Mouse (Mus musculus): Measurements from ENCODE around the gene Olfr679. TPM values are rescaled to one million over a fixed set of nuclear protein-coding genes. Genes with fewer than 3 reads are reported as not detected.
"Not testable (repeated sequence)": the region's sequence is repeated elsewhere in the genome, so short reads cannot be mapped to it uniquely, and the experiment has no call there.

Gene Olfr679
- polyA plus RNA-seq (2014; fragmentation: Nextera tagmentation; extraction: Ambion mirVana) = not detected in 2 replicates

DNA sequence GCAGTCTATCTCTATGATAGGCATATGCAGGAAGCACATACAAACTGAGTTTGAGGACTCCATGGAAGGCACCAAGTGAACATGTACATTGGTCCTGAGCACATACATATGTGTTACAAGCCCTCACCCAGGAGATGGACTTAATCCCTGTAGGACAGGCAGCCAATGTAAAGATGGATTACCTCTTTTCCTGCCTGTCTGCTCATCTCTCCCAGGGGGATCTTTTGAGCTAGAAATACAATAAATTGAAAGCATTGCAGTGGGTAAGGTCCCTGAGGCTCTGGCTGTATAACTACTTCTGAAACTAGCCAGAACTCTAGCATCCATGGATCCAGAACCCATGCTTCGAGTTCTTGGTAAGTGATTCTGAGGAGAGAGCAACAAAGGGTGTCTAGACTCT lies at the start of gene Olfr679:
Gene Olfr679 (plus strand): TSS at position 301 of the 400 bp plus-strand sequence.
- Histone ChIP-seq H3K4me2 (ENCODE audit: low read depth, severe bottlenecking) (no peak within 1 kb of the TSS), H3K36me3 (ENCODE audit: control insufficient read depth, insufficient read depth, low read length) (no peaks in the 10 kb centered on the region), H3K9me3 (ENCODE audit: control insufficient read depth, low read length) (no peaks in the 10 kb centered on the region), H3K27me3 (ENCODE audit: control insufficient read depth, insufficient read depth, low read length) (no peaks in the 10 kb centered on the region), H3K4me3 (ENCODE audit: low read depth, low read length) (no peak within 1 kb of the TSS), H3K27ac (replicated peaks; ENCODE audit: low read depth, low read length) (no peak within 1 kb of the TSS), H3K4me1 (ENCODE audit: control insufficient read depth, insufficient read depth, low read length) (no peaks in the 10 kb centered on the region), H3K9ac (ENCODE audit: low read length) (no peak within 1 kb of the TSS)
- ATAC-seq (ENCODE audit: insufficient number of reproducible peaks, low FRiP score, low TSS enrichment, low read depth) = no peak
- DNase-seq (ENCODE audit: low spot score) = no peak
- 56% methylated on average over 1 of the region's 1 CpGs for WGBS

DNA sequence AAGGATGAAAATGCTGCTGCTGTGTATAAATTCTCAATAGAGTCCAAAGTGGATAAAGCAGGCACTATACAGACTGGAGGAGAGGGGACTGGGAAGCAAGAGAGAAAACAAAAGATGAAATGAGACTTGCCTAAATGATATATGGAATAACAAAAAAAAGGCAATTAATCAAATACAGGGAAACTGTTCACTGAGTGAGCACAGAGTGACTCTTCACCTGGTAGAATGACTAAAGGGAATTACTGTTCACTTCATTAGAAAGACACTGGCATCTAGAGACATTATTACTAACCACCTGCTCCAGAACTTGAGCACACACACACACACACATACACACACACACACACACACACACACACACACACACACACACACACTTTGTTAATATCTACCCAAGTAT lies 48.6 kb upstream of the Olfr679 start, which contains the start of gene Olfr676:
Gene Olfr676 (plus strand): TSS at position 301 of the 400 bp plus-strand sequence.
- H3K27me3 ChIP-seq (ENCODE audit: control insufficient read depth, insufficient read depth, low read length) = no peaks in the 10 kb centered on the region
- DNase-seq (ENCODE audit: low spot score) (no peak), ATAC-seq (ENCODE audit: insufficient number of reproducible peaks, low FRiP score, low TSS enrichment, low read depth) (no peak)
- H3K9ac ChIP-seq (ENCODE audit: low read length) = no peak within 1 kb of the TSS
- H3K4me3 ChIP-seq (ENCODE audit: low read depth, low read length) = no peak within 1 kb of the TSS
- no peaks in the 10 kb centered on the region for H3K4me1 ChIP-seq (ENCODE audit: control insufficient read depth, insufficient read depth, low read length)
- H3K27ac ChIP-seq (replicated peaks; ENCODE audit: low read depth, low read length) = no peak within 1 kb of the TSS
- H3K36me3 ChIP-seq (ENCODE audit: control insufficient read depth, insufficient read depth, low read length) = no peaks in the 10 kb centered on the region
- H3K4me2 ChIP-seq (ENCODE audit: low read depth, severe bottlenecking) = no peak within 1 kb of the TSS
- H3K9me3 ChIP-seq (ENCODE audit: control insufficient read depth, low read length) = no peaks in the 10 kb centered on the region

DNA sequence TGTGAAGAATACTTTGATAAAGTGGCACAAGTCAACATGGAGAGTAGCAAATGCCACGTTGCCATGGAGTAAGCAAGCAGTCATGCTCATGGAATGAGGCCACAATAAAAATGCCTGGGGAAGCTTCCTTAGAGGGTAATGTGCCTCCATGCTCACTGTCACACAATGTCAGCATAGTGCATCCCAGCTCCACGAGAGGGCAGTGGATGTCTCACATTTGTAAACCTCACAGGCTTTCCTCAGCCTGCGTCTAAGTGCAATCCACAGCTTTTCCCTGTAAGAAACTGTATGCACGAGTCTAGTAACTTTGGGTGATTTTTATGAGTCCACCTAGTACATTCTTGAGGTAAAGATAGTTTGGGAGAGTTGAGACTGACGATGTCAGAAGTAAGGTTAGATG lies 47.2 kb upstream of the Olfr679 start:
- H3K4me2 ChIP-seq (ENCODE audit: low read depth, severe bottlenecking); H3K9ac ChIP-seq (ENCODE audit: low read length); H3K4me1 ChIP-seq (ENCODE audit: control insufficient read depth, insufficient read depth, low read length); H3K9me3 ChIP-seq (ENCODE audit: control insufficient read depth, low read length); ATAC-seq (ENCODE audit: insufficient number of reproducible peaks, low FRiP score, low TSS enrichment, low read depth); H3K27ac ChIP-seq (replicated peaks; ENCODE audit: low read depth, low read length); H3K4me3 ChIP-seq (ENCODE audit: low read depth, low read length); DNase-seq (ENCODE audit: low spot score); H3K27me3 ChIP-seq (ENCODE audit: control insufficient read depth, insufficient read depth, low read length); H3K36me3 ChIP-seq (ENCODE audit: control insufficient read depth, insufficient read depth, low read length): not testable (repeated sequence)
- 60% methylated on average over 5 of the region's 5 CpGs for WGBS

GRCm38 (mm10) chr7:105058951-105059350 lies 22.1 kb upstream of the Olfr679 start:
- no peak for ATAC-seq (ENCODE audit: insufficient number of reproducible peaks, low FRiP score, low TSS enrichment, low read depth)
- Histone ChIP-seq H3K4me1 (ENCODE audit: control insufficient read depth, insufficient read depth, low read length) (no peaks in the 10 kb centered on the region), H3K9ac (ENCODE audit: low read length) (no peak overlapping the region), H3K36me3 (ENCODE audit: control insufficient read depth, insufficient read depth, low read length) (no peaks in the 10 kb centered on the region), H3K27me3 (ENCODE audit: control insufficient read depth, insufficient read depth, low read length) (no peaks in the 10 kb centered on the region), H3K9me3 (ENCODE audit: control insufficient read depth, low read length) (no peaks in the 10 kb centered on the region), H3K4me3 (ENCODE audit: low read depth, low read length) (no peak overlapping the region), H3K27ac (replicated peaks; ENCODE audit: low read depth, low read length) (no peak overlapping the region), H3K4me2 (ENCODE audit: low read depth, severe bottlenecking) (no peak overlapping the region)
- no peak for DNase-seq (ENCODE audit: low spot score)

DNA sequence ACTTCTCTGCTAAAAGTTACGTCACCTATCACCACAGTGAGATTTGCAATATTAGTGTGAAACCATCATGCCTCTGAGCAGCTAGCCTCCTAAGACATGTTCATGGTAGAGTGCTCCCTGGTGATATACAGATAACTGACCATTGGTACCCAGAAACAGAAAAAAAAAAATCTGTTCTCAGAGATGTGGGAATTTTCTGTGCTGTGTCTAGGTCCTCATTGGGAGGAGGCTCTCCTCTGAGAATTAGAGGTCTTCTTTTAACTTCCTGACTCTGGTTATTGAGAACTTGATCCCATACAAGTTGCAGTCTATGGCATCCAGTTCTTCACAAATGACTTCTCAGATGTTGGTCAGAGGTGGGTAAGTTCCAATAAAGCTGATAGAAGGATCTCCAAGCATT lies 16.8 kb upstream of the Olfr679 start, which contains the start of gene Olfr678:
Gene Olfr678 (plus strand): TSS at position 301 of the 400 bp plus-strand sequence.
- Histone ChIP-seq H3K9me3 (ENCODE audit: control insufficient read depth, low read length) (no peaks in the 10 kb centered on the region), H3K27me3 (ENCODE audit: control insufficient read depth, insufficient read depth, low read length) (no peaks in the 10 kb centered on the region), H3K36me3 (ENCODE audit: control insufficient read depth, insufficient read depth, low read length) (no peaks in the 10 kb centered on the region), H3K4me1 (ENCODE audit: control insufficient read depth, insufficient read depth, low read length) (no peaks in the 10 kb centered on the region), H3K27ac (replicated peaks; ENCODE audit: low read depth, low read length) (no peak within 1 kb of the TSS), H3K4me2 (ENCODE audit: low read depth, severe bottlenecking) (no peak within 1 kb of the TSS), H3K4me3 (ENCODE audit: low read depth, low read length) (no peak within 1 kb of the TSS), H3K9ac (ENCODE audit: low read length) (no peak within 1 kb of the TSS)
- 92% methylated on average over 1 of the region's 1 CpGs for WGBS
- no peak for ATAC-seq (ENCODE audit: insufficient number of reproducible peaks, low FRiP score, low TSS enrichment, low read depth)
- DNase-seq (ENCODE audit: low spot score) = no peak

- H3K4me3 ChIP-seq (ENCODE audit: low read depth, low read length); H3K27ac ChIP-seq (replicated peaks; ENCODE audit: low read depth, low read length); ATAC-seq (ENCODE audit: insufficient number of reproducible peaks, low FRiP score, low TSS enrichment, low read depth); H3K27me3 ChIP-seq (ENCODE audit: control insufficient read depth, insufficient read depth, low read length); DNase-seq (ENCODE audit: low spot score); H3K4me1 ChIP-seq (ENCODE audit: control insufficient read depth, insufficient read depth, low read length); H3K9ac ChIP-seq (ENCODE audit: low read length); H3K9me3 ChIP-seq (ENCODE audit: control insufficient read depth, low read length); H3K4me2 ChIP-seq (ENCODE audit: low read depth, severe bottlenecking); H3K36me3 ChIP-seq (ENCODE audit: control insufficient read depth, insufficient read depth, low read length): not testable (repeated sequence)
Measured at GRCm38 (mm10) chr7:105092717-105093116, 11.7 kb downstream of the Olfr679 start, which contains the start of gene Olfr680-ps1. Olfr680-ps1 (minus strand) TSS chr7:105092817.

- Histone ChIP-seq H3K36me3 (ENCODE audit: control insufficient read depth, insufficient read depth, low read length) (no peaks in the 10 kb centered on the region), H3K4me1 (ENCODE audit: control insufficient read depth, insufficient read depth, low read length) (no peaks in the 10 kb centered on the region), H3K4me2 (ENCODE audit: low read depth, severe bottlenecking) (no peak within 1 kb of the TSS), H3K9me3 (ENCODE audit: control insufficient read depth, low read length) (no peaks in the 10 kb centered on the region), H3K27me3 (ENCODE audit: control insufficient read depth, insufficient read depth, low read length) (no peaks in the 10 kb centered on the region), H3K4me3 (ENCODE audit: low read depth, low read length) (no peak within 1 kb of the TSS), H3K9ac (ENCODE audit: low read length) (no peak within 1 kb of the TSS), H3K27ac (replicated peaks; ENCODE audit: low read depth, low read length) (no peak within 1 kb of the TSS)
- DNase-seq (ENCODE audit: low spot score) (no peak), ATAC-seq (ENCODE audit: insufficient number of reproducible peaks, low FRiP score, low TSS enrichment, low read depth) (no peak)
Measured at GRCm38 (mm10) chr7:105116536-105116935, 35.5 kb downstream of the Olfr679 start, which contains the start of gene Olfr681. Olfr681 (plus strand) TSS chr7:105116836.

Other genes with a start within 250 kb of the Olfr679 start
- not detected in 2 replicates for gene Usp17lb, start 238.6 kb upstream of the Olfr679 start, polyA plus RNA-seq (2014; fragmentation: Nextera tagmentation; extraction: Ambion mirVana)
- gene Usp17la, start 224.2 kb upstream of the Olfr679 start, polyA plus RNA-seq (2014; fragmentation: Nextera tagmentation; extraction: Ambion mirVana) = not detected in 2 replicates
- not detected in 2 replicates for gene Olfr665, start 203.2 kb upstream of the Olfr679 start, polyA plus RNA-seq (2014; fragmentation: Nextera tagmentation; extraction: Ambion mirVana)
- gene Olfr666, start 185.3 kb upstream of the Olfr679 start, polyA plus RNA-seq (2014; fragmentation: Nextera tagmentation; extraction: Ambion mirVana) = not detected in 2 replicates
- not detected in 2 replicates for gene Olfr667, start 159.7 kb upstream of the Olfr679 start, polyA plus RNA-seq (2014; fragmentation: Nextera tagmentation; extraction: Ambion mirVana)
- gene Olfr668, start 153.1 kb upstream of the Olfr679 start, polyA plus RNA-seq (2014; fragmentation: Nextera tagmentation; extraction: Ambion mirVana) = not detected in 2 replicates
- gene Olfr669, start 147.0 kb upstream of the Olfr679 start, polyA plus RNA-seq (2014; fragmentation: Nextera tagmentation; extraction: Ambion mirVana) = not detected in 2 replicates
- gene Olfr670, start 118.6 kb upstream of the Olfr679 start, polyA plus RNA-seq (2014; fragmentation: Nextera tagmentation; extraction: Ambion mirVana) = not detected in 2 replicates
- gene Olfr671, start 102.1 kb upstream of the Olfr679 start, polyA plus RNA-seq (2014; fragmentation: Nextera tagmentation; extraction: Ambion mirVana) = not detected in 2 replicates
- gene Olfr672, start 79.2 kb upstream of the Olfr679 start, polyA plus RNA-seq (2014; fragmentation: Nextera tagmentation; extraction: Ambion mirVana) = not detected in 2 replicates
- gene Olfr675, start 52.7 kb upstream of the Olfr679 start, polyA plus RNA-seq (2014; fragmentation: Nextera tagmentation; extraction: Ambion mirVana) = not detected in 2 replicates
- gene Olfr676, start 48.5 kb upstream of the Olfr679 start, polyA plus RNA-seq (2014; fragmentation: Nextera tagmentation; extraction: Ambion mirVana) = not detected in 2 replicates
- gene Olfr677, start 29.8 kb upstream of the Olfr679 start, polyA plus RNA-seq (2014; fragmentation: Nextera tagmentation; extraction: Ambion mirVana) = not detected in 2 replicates
- gene Olfr678, start 16.7 kb upstream of the Olfr679 start, polyA plus RNA-seq (2014; fragmentation: Nextera tagmentation; extraction: Ambion mirVana) = not detected in 2 replicates
- gene Olfr680-ps1, start 11.6 kb downstream of the Olfr679 start, polyA plus RNA-seq (2014; fragmentation: Nextera tagmentation; extraction: Ambion mirVana) = not detected in 2 replicates
- not detected in 2 replicates for gene Olfr681, start 35.6 kb downstream of the Olfr679 start, polyA plus RNA-seq (2014; fragmentation: Nextera tagmentation; extraction: Ambion mirVana)
- not detected in 2 replicates for gene Olfr683, start 65.8 kb downstream of the Olfr679 start, polyA plus RNA-seq (2014; fragmentation: Nextera tagmentation; extraction: Ambion mirVana)
- gene Olfr684, start 82.4 kb downstream of the Olfr679 start, polyA plus RNA-seq (2014; fragmentation: Nextera tagmentation; extraction: Ambion mirVana) = not detected in 2 replicates
- not detected in 2 replicates for gene Olfr685, start 104.8 kb downstream of the Olfr679 start, polyA plus RNA-seq (2014; fragmentation: Nextera tagmentation; extraction: Ambion mirVana)
- not detected in 2 replicates for gene Olfr686, start 126.3 kb downstream of the Olfr679 start, polyA plus RNA-seq (2014; fragmentation: Nextera tagmentation; extraction: Ambion mirVana)
- gene Olfr688, start 206.9 kb downstream of the Olfr679 start, polyA plus RNA-seq (2014; fragmentation: Nextera tagmentation; extraction: Ambion mirVana) = not detected in 2 replicates
- not detected in 2 replicates for gene Olfr689, start 230.0 kb downstream of the Olfr679 start, polyA plus RNA-seq (2014; fragmentation: Nextera tagmentation; extraction: Ambion mirVana)